Mouse (Mus musculus): ENCODE results near the gene Spata31d1a. TPM values are rescaled to one million over a fixed set of nuclear protein-coding genes. Genes with fewer than 3 reads are reported as not detected.
A peak's percentile ranks its signal among the peaks of the same experiment; 100 is the strongest.
"Not testable (repeated sequence)": the region's sequence is repeated elsewhere in the genome, so short reads cannot be mapped to it uniquely, and the experiment has no call there.

Spata31d1a gene
- polyA plus RNA-seq, 1 experiment from 2014 or later, result 0.20 TPM

- not testable (repeated sequence) for H3K27me3 ChIP-seq; H3K4me1 ChIP-seq; ATAC-seq (ENCODE audit: insufficient number of reproducible peaks, insufficient read depth, low FRiP score, low TSS enrichment, low read depth); H3K4me2 ChIP-seq; H3K36me3 ChIP-seq; H3K9me3 ChIP-seq; H3K9ac ChIP-seq; H3K4me3 ChIP-seq
- peak overlapping the region; percentile 41; the same call in 1 of the 2 replicates for H3K27ac ChIP-seq
- WGBS, result 42% methylated on average over 1 of the region's 1 CpGs
These were observed 10.0 kb downstream of the Spata31d1a start for GRCm38 (mm10) chr13:59700137-59700536.

GRCm38 (mm10) chr13:59699131-59699530 lies 11.0 kb downstream of the Spata31d1a start:
- H3K27ac ChIP-seq, result no peak overlapping the region
- no peak overlapping the region for H3K9ac ChIP-seq
- H3K27me3 ChIP-seq, result no peaks in the 10 kb centered on the region
- H3K4me2 ChIP-seq, result no peak overlapping the region
- H3K9me3 ChIP-seq, result no peaks in the 10 kb centered on the region
- no peaks in the 10 kb centered on the region for H3K4me1 ChIP-seq
- WGBS, result 92% methylated on average over 8 of the region's 8 CpGs
- no peak for ATAC-seq (ENCODE audit: insufficient number of reproducible peaks, insufficient read depth, low FRiP score, low TSS enrichment, low read depth)
- H3K4me3 ChIP-seq, result no peak overlapping the region
- no peaks in the 10 kb centered on the region for H3K36me3 ChIP-seq

GRCm38 (mm10) chr13:59695781-59696180 lies 14.3 kb downstream of the Spata31d1a start:
- H3K9me3 ChIP-seq, result no peaks in the 10 kb centered on the region
- H3K4me2 ChIP-seq, result no peak overlapping the region
- no peaks in the 10 kb centered on the region for H3K4me1 ChIP-seq
- no peak overlapping the region for H3K9ac ChIP-seq
- no peak overlapping the region for H3K27ac ChIP-seq
- 85% methylated on average over 7 of the region's 7 CpGs for WGBS
- ATAC-seq (ENCODE audit: insufficient number of reproducible peaks, insufficient read depth, low FRiP score, low TSS enrichment, low read depth), result no peak
- no peaks in the 10 kb centered on the region for H3K27me3 ChIP-seq
- no peaks in the 10 kb centered on the region for H3K36me3 ChIP-seq
- no peak overlapping the region for H3K4me3 ChIP-seq

GRCm38 (mm10) chr13:59694008-59694407 lies 16.1 kb downstream of the Spata31d1a start, which contains the start of gene 4921517D22Rik:
4921517D22Rik (minus strand) TSS chr13:59694108.
- WGBS, result 90% methylated on average over 3 of the region's 3 CpGs
- no peak for ATAC-seq (ENCODE audit: insufficient number of reproducible peaks, insufficient read depth, low FRiP score, low TSS enrichment, low read depth)
- H3K4me1 ChIP-seq, result no peaks in the 10 kb centered on the region

GRCm38 (mm10) chr13:59691478-59691877 lies 18.7 kb downstream of the Spata31d1a start:
- WGBS, result 50% methylated on average over 10 of the region's 10 CpGs
- Histone ChIP-seq H3K4me1 (no peaks in the 10 kb centered on the region), H3K9me3 (no peaks in the 10 kb centered on the region), H3K36me3 (no peaks in the 10 kb centered on the region), H3K4me2 (no peak overlapping the region), H3K27me3 (no peaks in the 10 kb centered on the region), H3K9ac (no peak overlapping the region), H3K27ac (no peak overlapping the region), H3K4me3 (no peak overlapping the region)
- no peak for ATAC-seq (ENCODE audit: insufficient number of reproducible peaks, insufficient read depth, low FRiP score, low TSS enrichment, low read depth)

More at GRCm38 (mm10) chr13:59694008-59694407, 16.1 kb downstream of the Spata31d1a start, which contains the start of gene 4921517D22Rik:
- H3K36me3 ChIP-seq, result no peaks in the 10 kb centered on the region
- H3K4me2 ChIP-seq, result no peak within 1 kb of the TSS
- no peaks in the 10 kb centered on the region for H3K9me3 ChIP-seq
- no peak within 1 kb of the TSS for H3K27ac ChIP-seq
- no peak within 1 kb of the TSS for H3K9ac ChIP-seq
- H3K27me3 ChIP-seq, result no peaks in the 10 kb centered on the region
- no peak within 1 kb of the TSS for H3K4me3 ChIP-seq

- H3K4me3 ChIP-seq, result no peak overlapping the region
- no peaks in the 10 kb centered on the region for H3K4me1 ChIP-seq
- no peaks in the 10 kb centered on the region for H3K36me3 ChIP-seq
- no peak overlapping the region for H3K4me2 ChIP-seq
- no peak overlapping the region for H3K9ac ChIP-seq
- WGBS, result 86% methylated on average over 7 of the region's 7 CpGs
- no peak for ATAC-seq (ENCODE audit: insufficient number of reproducible peaks, insufficient read depth, low FRiP score, low TSS enrichment, low read depth)
- H3K9me3 ChIP-seq, result no peaks in the 10 kb centered on the region
- H3K27ac ChIP-seq, result no peak overlapping the region
- no peaks in the 10 kb centered on the region for H3K27me3 ChIP-seq
These were observed 19.6 kb downstream of the Spata31d1a start for GRCm38 (mm10) chr13:59690576-59690975.

- Histone ChIP-seq H3K27me3 (no peaks in the 10 kb centered on the region), H3K36me3 (no peaks in the 10 kb centered on the region), H3K4me2 (no peak overlapping the region), H3K4me3 (no peak overlapping the region), H3K9me3 (no peaks in the 10 kb centered on the region), H3K27ac (no peak overlapping the region), H3K9ac (no peak overlapping the region), H3K4me1 (no peaks in the 10 kb centered on the region)
- ATAC-seq (ENCODE audit: insufficient number of reproducible peaks, insufficient read depth, low FRiP score, low TSS enrichment, low read depth), result no peak
- WGBS, result 94% methylated on average over 3 of the region's 3 CpGs
These were observed 20.3 kb downstream of the Spata31d1a start for GRCm38 (mm10) chr13:59689843-59690242.

GRCm38 (mm10) chr13:59689313-59689712 lies 20.8 kb downstream of the Spata31d1a start:
- no peak overlapping the region for H3K4me2 ChIP-seq
- H3K27me3 ChIP-seq, result no peaks in the 10 kb centered on the region
- no peaks in the 10 kb centered on the region for H3K9me3 ChIP-seq
- WGBS, result 87% methylated on average over 9 of the region's 9 CpGs
- no peak overlapping the region for H3K27ac ChIP-seq
- H3K4me1 ChIP-seq, result no peaks in the 10 kb centered on the region
- H3K9ac ChIP-seq, result no peak overlapping the region
- ATAC-seq (ENCODE audit: insufficient number of reproducible peaks, insufficient read depth, low FRiP score, low TSS enrichment, low read depth), result no peak
- H3K36me3 ChIP-seq, result no peaks in the 10 kb centered on the region
- no peak overlapping the region for H3K4me3 ChIP-seq

GRCm38 (mm10) chr13:59688338-59688770 lies 21.8 kb downstream of the Spata31d1a start:
- no peaks in the 10 kb centered on the region for H3K4me1 ChIP-seq
- WGBS, result 57% methylated on average over 13 of the region's 13 CpGs
- no peak overlapping the region for H3K27ac ChIP-seq

GRCm38 (mm10) chr13:59685236-59685635 lies 24.9 kb downstream of the Spata31d1a start:
- 0 out of 2 replicates have a peak, but pooled peaks cover 4% of the 10 kb centered on the region for H3K4me1 ChIP-seq
- H3K4me3 ChIP-seq, result no peak overlapping the region
- ATAC-seq (ENCODE audit: insufficient number of reproducible peaks, insufficient read depth, low FRiP score, low TSS enrichment, low read depth), result no peak
- H3K27ac ChIP-seq, result no peak overlapping the region
- H3K9me3 ChIP-seq, result no peaks in the 10 kb centered on the region
- no peaks in the 10 kb centered on the region for H3K27me3 ChIP-seq
- no peaks in the 10 kb centered on the region for H3K36me3 ChIP-seq
- WGBS, result 68% methylated on average over 3 of the region's 3 CpGs
- no peak overlapping the region for H3K9ac ChIP-seq
- no peak overlapping the region for H3K4me2 ChIP-seq

More at GRCm38 (mm10) chr13:59688338-59688770, 21.8 kb downstream of the Spata31d1a start:
- no peaks in the 10 kb centered on the region for H3K9me3 ChIP-seq
- no peak overlapping the region for H3K9ac ChIP-seq
- no peaks in the 10 kb centered on the region for H3K36me3 ChIP-seq
- H3K27me3 ChIP-seq, result no peaks in the 10 kb centered on the region
- ATAC-seq (ENCODE audit: insufficient number of reproducible peaks, insufficient read depth, low FRiP score, low TSS enrichment, low read depth), result no peak
- no peak overlapping the region for H3K4me3 ChIP-seq
- H3K4me2 ChIP-seq, result no peak overlapping the region

- no peaks in the 10 kb centered on the region for H3K27me3 ChIP-seq
- no peak overlapping the region for H3K9ac ChIP-seq
- H3K4me2 ChIP-seq, result no peak overlapping the region
- H3K9me3 ChIP-seq, result no peaks in the 10 kb centered on the region
- no peaks in the 10 kb centered on the region for H3K36me3 ChIP-seq
- no peak overlapping the region for H3K27ac ChIP-seq
- 26% methylated on average over 7 of the region's 7 CpGs for WGBS
- 0 out of 2 replicates have a peak, but pooled peaks cover 4% of the 10 kb centered on the region for H3K4me1 ChIP-seq
- ATAC-seq (ENCODE audit: insufficient number of reproducible peaks, insufficient read depth, low FRiP score, low TSS enrichment, low read depth), result no peak
- no peak overlapping the region for H3K4me3 ChIP-seq
These were observed 27.5 kb downstream of the Spata31d1a start for GRCm38 (mm10) chr13:59682629-59683028.

GRCm38 (mm10) chr13:59679908-59680307 lies 30.2 kb downstream of the Spata31d1a start:
- no peak for ATAC-seq (ENCODE audit: insufficient number of reproducible peaks, insufficient read depth, low FRiP score, low TSS enrichment, low read depth)
- 61% methylated on average over 4 of the region's 4 CpGs for WGBS
- H3K4me3 ChIP-seq, result no peak overlapping the region
- no peaks in the 10 kb centered on the region for H3K27me3 ChIP-seq
- H3K9ac ChIP-seq, result no peak overlapping the region
- 0 out of 2 replicates have a peak, but pooled peaks cover 4% of the 10 kb centered on the region for H3K4me1 ChIP-seq
- no peaks in the 10 kb centered on the region for H3K36me3 ChIP-seq
- H3K9me3 ChIP-seq, result no peaks in the 10 kb centered on the region
- no peak overlapping the region for H3K4me2 ChIP-seq
- H3K27ac ChIP-seq, result no peak overlapping the region

All from embryonic facial prominence, embryonic 13.5 days (tissue).